Mouse (Mus musculus): ENCODE data around the gene Gm20479. TPM values are rescaled to one million over a fixed set of nuclear protein-coding genes. Genes with fewer than 3 reads are reported as not detected.

Gm20479 gene
- polyA plus RNA-seq, 1 experiment from 2014 or later, result 0.80 TPM

- no peak overlapping the region for H3K27ac ChIP-seq (ENCODE audit: low read length)
- no peak for ATAC-seq (ENCODE audit: low FRiP score, low TSS enrichment)
- no peak overlapping the region for H3K4me3 ChIP-seq (ENCODE audit: low read length)
- H3K9ac ChIP-seq (replicated peaks; ENCODE audit: low read length), result no peak overlapping the region
- 98% methylated on average over 11 of the region's 11 CpGs for WGBS
- peaks cover 22% of the 10 kb centered on the region for H3K4me1 ChIP-seq (ENCODE audit: insufficient read depth, low read length)
- peaks cover 18% of the 10 kb centered on the region for H3K27me3 ChIP-seq (ENCODE audit: insufficient read depth, low read length)
- no peaks in the 10 kb centered on the region for H3K9me3 ChIP-seq (ENCODE audit: low read length)
- no peak overlapping the region for H3K4me2 ChIP-seq (replicated peaks; ENCODE audit: low read depth, low read length)
- H3K36me3 ChIP-seq (ENCODE audit: insufficient read depth, low read length), result 0 out of 2 replicates have a peak, but pooled peaks cover 4% of the 10 kb centered on the region
Measured at GRCm38 (mm10) chr7:27324161-27324560, 33.1 kb downstream of the Gm20479 start.

DNA sequence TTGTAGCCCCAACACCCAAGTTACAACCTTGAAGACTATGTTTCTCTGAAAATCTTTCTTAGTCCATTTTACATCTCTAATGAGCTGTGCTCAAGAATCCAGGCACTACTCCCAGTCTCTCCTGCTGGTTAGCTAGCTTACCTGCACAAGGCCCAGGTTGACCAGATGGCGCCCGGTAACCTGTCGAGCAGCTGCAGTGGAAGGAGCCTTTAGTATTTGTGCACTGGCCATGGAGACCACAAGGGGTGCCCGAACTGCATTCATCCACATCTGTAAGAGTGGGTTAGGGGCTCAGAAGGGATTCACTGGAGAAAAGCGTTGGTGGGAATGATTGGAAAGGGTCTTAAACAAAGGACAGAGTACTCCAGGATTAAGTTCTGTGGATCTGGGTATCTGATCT, 34.2 kb downstream of the Gm20479 start:
- H3K27ac ChIP-seq (ENCODE audit: low read length), result no peak overlapping the region
- H3K9me3 ChIP-seq (ENCODE audit: low read length), result no peaks in the 10 kb centered on the region
- no peak overlapping the region for H3K9ac ChIP-seq (replicated peaks; ENCODE audit: low read length)
- 0 out of 2 replicates have a peak, but pooled peaks cover 4% of the 10 kb centered on the region for H3K36me3 ChIP-seq (ENCODE audit: insufficient read depth, low read length)
- peaks cover 12% of the 10 kb centered on the region for H3K27me3 ChIP-seq (ENCODE audit: insufficient read depth, low read length)
- no peak overlapping the region for H3K4me2 ChIP-seq (replicated peaks; ENCODE audit: low read depth, low read length)
- H3K4me1 ChIP-seq (ENCODE audit: insufficient read depth, low read length), result peaks cover 15% of the 10 kb centered on the region
- WGBS, result 91% methylated on average over 5 of the region's 5 CpGs
- H3K4me3 ChIP-seq (ENCODE audit: low read length), result no peak overlapping the region
- ATAC-seq (ENCODE audit: low FRiP score, low TSS enrichment), result no peak

DNA sequence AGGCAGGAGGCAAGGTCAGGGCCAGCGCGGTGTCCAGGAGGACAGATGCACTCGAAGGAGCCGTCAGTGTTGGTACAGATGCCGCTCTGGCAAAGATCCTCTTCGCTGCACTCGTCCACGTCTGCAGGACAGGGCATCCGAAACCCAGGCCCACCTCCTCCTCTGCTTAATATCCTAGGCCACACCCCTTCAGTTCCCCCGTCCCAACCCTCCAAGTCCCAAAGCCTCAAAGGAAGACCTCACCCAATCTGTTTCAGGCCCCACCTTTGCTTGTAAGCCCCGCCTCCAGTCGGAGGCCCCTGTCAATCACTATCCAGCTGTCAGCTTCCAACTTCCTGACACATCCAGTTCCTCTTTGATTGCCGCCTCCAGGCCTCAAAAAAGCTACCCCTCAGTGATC, 34.9 kb downstream of the Gm20479 start:
- WGBS, result 18% methylated on average over 13 of the region's 13 CpGs
- Histone ChIP-seq H3K27ac (ENCODE audit: low read length) (no peak overlapping the region), H3K4me3 (ENCODE audit: low read length) (no peak overlapping the region), H3K27me3 (ENCODE audit: insufficient read depth, low read length) (peaks cover 7% of the 10 kb centered on the region), H3K9ac (replicated peaks; ENCODE audit: low read length) (no peak overlapping the region; the same call in 1 of the 2 replicates), H3K9me3 (ENCODE audit: low read length) (no peaks in the 10 kb centered on the region), H3K36me3 (ENCODE audit: insufficient read depth, low read length) (0 out of 2 replicates have a peak, but pooled peaks cover 2% of the 10 kb centered on the region), H3K4me1 (ENCODE audit: insufficient read depth, low read length) (peaks cover 15% of the 10 kb centered on the region), H3K4me2 (replicated peaks; ENCODE audit: low read depth, low read length) (0 out of 2 replicates have a peak overlapping the region, but pooled peaks have one; percentile 7)
- no peak for ATAC-seq (ENCODE audit: low FRiP score, low TSS enrichment)

DNA sequence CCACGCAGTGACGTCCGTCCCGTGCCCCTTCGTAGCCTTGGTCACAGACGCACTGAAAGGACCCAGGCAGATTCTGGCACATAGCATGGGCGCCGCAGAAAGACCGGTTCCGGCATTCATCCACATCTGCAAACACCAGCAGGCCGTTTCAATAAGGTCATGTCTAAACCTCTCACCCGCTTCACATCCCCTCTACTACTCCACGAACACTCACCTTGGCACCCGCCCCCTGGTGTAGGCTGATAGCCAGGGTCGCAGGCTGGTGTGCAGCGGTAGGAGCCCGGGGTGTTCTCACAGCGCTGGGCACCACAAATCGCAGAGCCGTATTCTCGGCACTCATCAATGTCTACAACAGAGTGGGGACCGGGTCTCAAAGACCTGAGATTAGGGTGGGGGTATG, 37.8 kb downstream of the Gm20479 start:
- Histone ChIP-seq H3K4me2 (replicated peaks; ENCODE audit: low read depth, low read length) (no peak overlapping the region), H3K4me1 (ENCODE audit: insufficient read depth, low read length) (peaks cover 6% of the 10 kb centered on the region), H3K4me3 (ENCODE audit: low read length) (no peak overlapping the region), H3K36me3 (ENCODE audit: insufficient read depth, low read length) (no peaks in the 10 kb centered on the region), H3K9me3 (ENCODE audit: low read length) (peaks cover 2% of the 10 kb centered on the region; the same call in 1 of the 2 replicates), H3K27ac (ENCODE audit: low read length) (no peak overlapping the region), H3K9ac (replicated peaks; ENCODE audit: low read length) (no peak overlapping the region), H3K27me3 (ENCODE audit: insufficient read depth, low read length) (no peaks in the 10 kb centered on the region)
- ATAC-seq (ENCODE audit: low FRiP score, low TSS enrichment), result no peak
- WGBS, result 88% methylated on average over 22 of the region's 22 CpGs

- Histone ChIP-seq H3K4me1 (ENCODE audit: insufficient read depth, low read length) (peaks cover 6% of the 10 kb centered on the region), H3K9ac (replicated peaks; ENCODE audit: low read length) (no peak overlapping the region), H3K27ac (ENCODE audit: low read length) (no peak overlapping the region), H3K9me3 (ENCODE audit: low read length) (peaks cover 16% of the 10 kb centered on the region), H3K4me3 (ENCODE audit: low read length) (no peak overlapping the region), H3K27me3 (ENCODE audit: insufficient read depth, low read length) (no peaks in the 10 kb centered on the region; the same call in 1 of the 2 replicates), H3K4me2 (replicated peaks; ENCODE audit: low read depth, low read length) (no peak overlapping the region), H3K36me3 (ENCODE audit: insufficient read depth, low read length) (peaks cover 13% of the 10 kb centered on the region)
- peak; percentile 68; the same call in 1 of the 2 replicates for ATAC-seq (ENCODE audit: low FRiP score, low TSS enrichment)
- 7% methylated on average over 7 of the region's 7 CpGs for WGBS
Measured at GRCm38 (mm10) chr7:27315958-27316357, 41.3 kb downstream of the Gm20479 start.

- Histone ChIP-seq H3K9ac (replicated peaks; ENCODE audit: low read length) (no peak overlapping the region), H3K4me2 (replicated peaks; ENCODE audit: low read depth, low read length) (no peak overlapping the region), H3K36me3 (ENCODE audit: insufficient read depth, low read length) (peaks cover 13% of the 10 kb centered on the region), H3K4me1 (ENCODE audit: insufficient read depth, low read length) (peaks cover 12% of the 10 kb centered on the region), H3K27me3 (ENCODE audit: insufficient read depth, low read length) (no peaks in the 10 kb centered on the region; the same call in 1 of the 2 replicates), H3K9me3 (ENCODE audit: low read length) (peaks cover 16% of the 10 kb centered on the region), H3K4me3 (ENCODE audit: low read length) (no peak overlapping the region), H3K27ac (ENCODE audit: low read length) (no peak overlapping the region)
- 94% methylated on average over 3 of the region's 3 CpGs for WGBS
- ATAC-seq (ENCODE audit: low FRiP score, low TSS enrichment), result no peak
Measured at GRCm38 (mm10) chr7:27314393-27314792, 42.8 kb downstream of the Gm20479 start.

GRCm38 (mm10) chr7:27311651-27312284, 45.5 kb downstream of the Gm20479 start:
- Histone ChIP-seq H3K4me2 (replicated peaks; ENCODE audit: low read depth, low read length) (no peak overlapping the region), H3K4me1 (ENCODE audit: insufficient read depth, low read length) (peaks cover 18% of the 10 kb centered on the region)
- WGBS, result 90% methylated on average over 12 of the region's 12 CpGs

GRCm38 (mm10) chr7:27310996-27311535, 46.2 kb downstream of the Gm20479 start:
- peaks cover 16% of the 10 kb centered on the region for H3K9me3 ChIP-seq (ENCODE audit: low read length)
- no peak overlapping the region; the same call in 1 of the 2 replicates for H3K4me2 ChIP-seq (replicated peaks; ENCODE audit: low read depth, low read length)
- H3K4me3 ChIP-seq (ENCODE audit: low read length), result no peak overlapping the region
- ATAC-seq (ENCODE audit: low FRiP score, low TSS enrichment), result no peak
- no peaks in the 10 kb centered on the region; the same call in 1 of the 2 replicates for H3K27me3 ChIP-seq (ENCODE audit: insufficient read depth, low read length)
- H3K27ac ChIP-seq (ENCODE audit: low read length), result no peak overlapping the region
- H3K9ac ChIP-seq (replicated peaks; ENCODE audit: low read length), result no peak overlapping the region
- H3K4me1 ChIP-seq (ENCODE audit: insufficient read depth, low read length), result peaks cover 14% of the 10 kb centered on the region
- 50% methylated on average over 8 of the region's 8 CpGs for WGBS
- H3K36me3 ChIP-seq (ENCODE audit: insufficient read depth, low read length), result peaks cover 13% of the 10 kb centered on the region

More at GRCm38 (mm10) chr7:27311651-27312284, 45.5 kb downstream of the Gm20479 start:
- Histone ChIP-seq H3K4me3 (ENCODE audit: low read length) (no peak overlapping the region), H3K27me3 (ENCODE audit: insufficient read depth, low read length) (no peaks in the 10 kb centered on the region; the same call in 1 of the 2 replicates), H3K36me3 (ENCODE audit: insufficient read depth, low read length) (peaks cover 13% of the 10 kb centered on the region), H3K9me3 (ENCODE audit: low read length) (peaks cover 16% of the 10 kb centered on the region), H3K27ac (ENCODE audit: low read length) (no peak overlapping the region), H3K9ac (replicated peaks; ENCODE audit: low read length) (no peak overlapping the region)
- no peak for ATAC-seq (ENCODE audit: low FRiP score, low TSS enrichment)

GRCm38 (mm10) chr7:27310306-27310705, 46.9 kb downstream of the Gm20479 start:
- Histone ChIP-seq H3K27me3 (ENCODE audit: insufficient read depth, low read length) (no peaks in the 10 kb centered on the region; the same call in 1 of the 2 replicates), H3K4me3 (ENCODE audit: low read length) (peak overlapping the region; percentile 36), H3K4me2 (replicated peaks; ENCODE audit: low read depth, low read length) (peak overlapping the region; percentile 56), H3K36me3 (ENCODE audit: insufficient read depth, low read length) (peaks cover 13% of the 10 kb centered on the region), H3K27ac (ENCODE audit: low read length) (no peak overlapping the region), H3K4me1 (ENCODE audit: insufficient read depth, low read length) (peaks cover 12% of the 10 kb centered on the region; the same call in 1 of the 2 replicates), H3K9ac (replicated peaks; ENCODE audit: low read length) (peak overlapping the region; percentile 54), H3K9me3 (ENCODE audit: low read length) (peaks cover 16% of the 10 kb centered on the region)
- 7% methylated on average over 17 of the region's 17 CpGs for WGBS
- ATAC-seq (ENCODE audit: low FRiP score, low TSS enrichment), result peak; percentile 37

DNA sequence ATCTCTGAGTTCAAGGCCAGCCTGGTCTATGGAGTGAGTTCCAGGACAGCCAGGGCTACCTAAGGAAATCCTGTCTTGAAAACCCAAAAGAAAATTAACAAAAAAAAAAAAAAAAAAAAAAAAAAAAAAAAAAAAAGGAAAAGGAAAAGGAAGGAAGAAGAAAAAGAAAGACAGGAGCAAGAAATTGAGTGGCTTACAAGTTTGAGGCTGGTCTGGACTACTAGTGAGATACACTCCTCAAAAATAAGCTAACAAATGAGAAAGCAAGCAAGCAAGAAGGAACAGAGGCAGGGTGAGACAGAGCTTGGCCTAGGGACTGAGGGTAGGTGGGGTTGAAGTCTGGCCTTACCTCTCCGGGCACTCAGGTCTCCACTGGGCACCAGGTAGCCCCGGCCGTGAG, 47.4 kb downstream of the Gm20479 start:
- H3K27me3 ChIP-seq (ENCODE audit: insufficient read depth, low read length), result no peaks in the 10 kb centered on the region; the same call in 1 of the 2 replicates
- H3K9me3 ChIP-seq (ENCODE audit: low read length), result peaks cover 16% of the 10 kb centered on the region
- 22% methylated on average over 3 of the region's 3 CpGs for WGBS
- ATAC-seq (ENCODE audit: low FRiP score, low TSS enrichment), result no peak
- H3K36me3 ChIP-seq (ENCODE audit: insufficient read depth, low read length), result peaks cover 13% of the 10 kb centered on the region
- no peak overlapping the region for H3K4me3 ChIP-seq (ENCODE audit: low read length)
- no peak overlapping the region for H3K27ac ChIP-seq (ENCODE audit: low read length)
- H3K9ac ChIP-seq (replicated peaks; ENCODE audit: low read length), result no peak overlapping the region
- peaks cover 12% of the 10 kb centered on the region; the same call in 1 of the 2 replicates for H3K4me1 ChIP-seq (ENCODE audit: insufficient read depth, low read length)
- H3K4me2 ChIP-seq (replicated peaks; ENCODE audit: low read depth, low read length), result peak overlapping the region; percentile 56; the same call in 1 of the 2 replicates
